9 mouse cellular contexts compared by ENCODE assay signal in genomic region chr3:107895194-107895719, GRCm38 (mm10). TPM values are rescaled to one million over a fixed set of nuclear protein-coding genes. Genes with fewer than 3 reads are reported as not detected.
DNase-seq lines count a peak whose midpoint lies in the region; ATAC-seq and TF ChIP-seq lines count a peak whose summit lies in the region.
"Had no signal": no experiment of that assay in that cellular context is flagged by ENCODE, and none has a peak within 500 bp of the region (broad histone marks: within the 10 kb centered on the region; RNA-seq: fewer than 3 reads in every experiment).

No protein-coding gene starts in this region.

- H3K9ac ChIP-seq in kidney, embryonic 16.5 days (replicated peaks; ENCODE audit: low read length) = peak overlapping the region; percentile 88
- peak overlapping the region; percentile 86 for H3K9ac ChIP-seq in embryonic facial prominence, embryonic 12.5 days
- H3K9ac ChIP-seq in intestine, embryonic 15.5 days = peak overlapping the region; percentile 80
- H3K9ac ChIP-seq in midbrain, postnatal 0 days (replicated peaks; ENCODE audit: low read length, poor library complexity, severe bottlenecking) = peak overlapping the region; percentile 85

- DNase-seq in kidney, postnatal 36 days = no peak
- no peak for DNase-seq in midbrain, postnatal 0 days (ENCODE audit: low spot score)
- DNase-seq in testis, postnatal 10 days (ENCODE audit: low spot score) = no peak
- no peak for DNase-seq in urinary bladder, adult 2 months (ENCODE audit: low spot score)
- DNase-seq in urinary bladder, postnatal 10 days (ENCODE audit: low spot score) = no peak

- no peak for TF ChIP-seq CTCF in midbrain, postnatal 0 days (IDR thresholded peaks at IDR 0.05)

- H3K4me1 ChIP-seq in kidney, embryonic 16.5 days (ENCODE audit: insufficient read depth, low read length) = peaks cover 12% of the 10 kb centered on the region
- peaks cover 8% of the 10 kb centered on the region; the same call in 1 of the 2 replicates for H3K4me1 ChIP-seq in embryonic facial prominence, embryonic 12.5 days
- H3K4me1 ChIP-seq in intestine, embryonic 15.5 days (replicated peaks) = peaks cover 7% of the 10 kb centered on the region
- peaks cover 2% of the 10 kb centered on the region; the same call in 1 of the 2 replicates for H3K4me1 ChIP-seq in midbrain, postnatal 0 days (ENCODE audit: insufficient read depth, low read length)

- no peak overlapping the region for H3K27ac ChIP-seq in kidney, embryonic 16.5 days (ENCODE audit: low read length)
- H3K27ac ChIP-seq in embryonic facial prominence, embryonic 12.5 days = no peak overlapping the region
- 0 out of 2 replicates have a peak overlapping the region, but pooled peaks have one; percentile 22 for H3K27ac ChIP-seq in intestine, embryonic 15.5 days
- no peak overlapping the region for H3K27ac ChIP-seq in midbrain, postnatal 0 days (ENCODE audit: low read depth, low read length)

- peak overlapping the region; percentile 84 for H3K4me2 ChIP-seq in kidney, embryonic 16.5 days (replicated peaks; ENCODE audit: low read depth, low read length)
- H3K4me2 ChIP-seq in embryonic facial prominence, embryonic 12.5 days (replicated peaks) = peak overlapping the region; percentile 76
- peak overlapping the region; percentile 90 for H3K4me2 ChIP-seq in intestine, embryonic 15.5 days (replicated peaks)
- peak overlapping the region; percentile 93 for H3K4me2 ChIP-seq in midbrain, postnatal 0 days (ENCODE audit: low read depth, low read length, poor library complexity, severe bottlenecking)

- no peaks in the 10 kb centered on the region for H3K36me3 ChIP-seq in kidney, embryonic 16.5 days (ENCODE audit: insufficient read depth, low read length)
- peaks cover 18% of the 10 kb centered on the region for H3K36me3 ChIP-seq in embryonic facial prominence, embryonic 12.5 days
- peaks cover 9% of the 10 kb centered on the region; the same call in 1 of the 2 replicates for H3K36me3 ChIP-seq in intestine, embryonic 15.5 days
- 0 out of 2 replicates have a peak, but pooled peaks cover 8% of the 10 kb centered on the region for H3K36me3 ChIP-seq in midbrain, postnatal 0 days (ENCODE audit: insufficient read depth, low read length)

- 7% methylated on average over 6 of the region's 6 CpGs for WGBS in kidney, embryonic 16.5 days
- WGBS in embryonic facial prominence, embryonic 12.5 days = 13% methylated on average over 6 of the region's 6 CpGs
- 5% methylated on average over 6 of the region's 6 CpGs for WGBS in intestine, embryonic 15.5 days
- WGBS in midbrain, postnatal 0 days = 8% methylated on average over 6 of the region's 6 CpGs

- no peaks in the 10 kb centered on the region for H3K9me3 ChIP-seq in kidney, embryonic 16.5 days (ENCODE audit: low read length)
- H3K9me3 ChIP-seq in embryonic facial prominence, embryonic 12.5 days = no peaks in the 10 kb centered on the region
- no peaks in the 10 kb centered on the region for H3K9me3 ChIP-seq in intestine, embryonic 15.5 days
- no peaks in the 10 kb centered on the region for H3K9me3 ChIP-seq in midbrain, postnatal 0 days (ENCODE audit: low read length)

- ATAC-seq in kidney, embryonic 16.5 days (ENCODE audit: low FRiP score, low TSS enrichment) = peak; percentile 12; the same call in 1 of the 2 replicates
- 0 out of 2 replicates have a peak, but pooled peaks have one; percentile 7 for ATAC-seq in embryonic facial prominence, embryonic 12.5 days (ENCODE audit: insufficient number of reproducible peaks, insufficient read depth, low FRiP score, low TSS enrichment)
- peak; percentile 40 for ATAC-seq in intestine, embryonic 15.5 days
- no peak for ATAC-seq in midbrain, postnatal 0 days (ENCODE audit: low FRiP score)

- peak overlapping the region; percentile 68 for H3K4me3 ChIP-seq in kidney, embryonic 16.5 days (ENCODE audit: low read length)
- peak overlapping the region; percentile 85 for H3K4me3 ChIP-seq in embryonic facial prominence, embryonic 12.5 days
- peak overlapping the region; percentile 67 for H3K4me3 ChIP-seq in intestine, embryonic 15.5 days (replicated peaks)
- H3K4me3 ChIP-seq in midbrain, postnatal 0 days (ENCODE audit: low read depth, low read length) = peak overlapping the region; percentile 79

- H3K27me3 ChIP-seq in kidney, embryonic 16.5 days (ENCODE audit: insufficient read depth, low read length) = no peaks in the 10 kb centered on the region
- H3K27me3 ChIP-seq in embryonic facial prominence, embryonic 12.5 days = no peaks in the 10 kb centered on the region
- no peaks in the 10 kb centered on the region for H3K27me3 ChIP-seq in intestine, embryonic 15.5 days (replicated peaks)
- no peaks in the 10 kb centered on the region for H3K27me3 ChIP-seq in midbrain, postnatal 0 days (ENCODE audit: insufficient read depth, low read length)

RNA-seq across cellular contexts. Expression of gene Gstm5, which starts 0.4 kb away (rescaled TPM):
- polyA plus RNA-seq in kidney, embryonic 16.5 days (2015; fragmentation: Nextera tagmentation; extraction: Ambion mirVana) = 170 and 171 TPM in 2 replicates
- 241 and 255 TPM in 2 replicates for polyA plus RNA-seq in embryonic facial prominence, embryonic 12.5 days (2016; fragmentation: Nextera tagmentation; extraction: Ambion mirVana)
- 173 and 186 TPM in 2 replicates for polyA plus RNA-seq in intestine, embryonic 15.5 days (2015; fragmentation: Nextera tagmentation; extraction: Ambion mirVana)
- 142 and 166 TPM in 2 replicates for total RNA-seq in midbrain, postnatal 0 days (2014; rRNA removed)
- 316 and 320 TPM in 2 replicates for polyA plus RNA-seq in midbrain, postnatal 0 days (2015; fragmentation: Nextera tagmentation; extraction: Ambion mirVana)
- 59.8 and 62.7 TPM in 2 replicates for polyA plus RNA-seq in urinary bladder, adult 2 months (2012; rRNA removed)

RNA-seq across cellular contexts. Expression of gene Eps8l3, which starts 18.2 kb away (rescaled TPM):
- polyA plus RNA-seq in kidney, embryonic 16.5 days (2015; fragmentation: Nextera tagmentation; extraction: Ambion mirVana) = not detected in 2 replicates
- not detected in 2 replicates for polyA plus RNA-seq in embryonic facial prominence, embryonic 12.5 days (2016; fragmentation: Nextera tagmentation; extraction: Ambion mirVana)
- polyA plus RNA-seq in intestine, embryonic 15.5 days (2015; fragmentation: Nextera tagmentation; extraction: Ambion mirVana) = 164 and 180 TPM in 2 replicates
- not detected in 2 replicates for total RNA-seq in midbrain, postnatal 0 days (2014; rRNA removed)
- polyA plus RNA-seq in midbrain, postnatal 0 days (2015; fragmentation: Nextera tagmentation; extraction: Ambion mirVana) = not detected in 2 replicates
- not detected in 2 replicates for polyA plus RNA-seq in urinary bladder, adult 2 months (2012; rRNA removed)
- total RNA-seq: left cerebral cortex, postnatal 25 days had no signal

RNA-seq across cellular contexts. Expression of gene Gstm7, which starts 36.4 kb away (rescaled TPM):
- polyA plus RNA-seq in kidney, embryonic 16.5 days (2015; fragmentation: Nextera tagmentation; extraction: Ambion mirVana) = 16.7 and 16.9 TPM in 2 replicates
- polyA plus RNA-seq in embryonic facial prominence, embryonic 12.5 days (2016; fragmentation: Nextera tagmentation; extraction: Ambion mirVana) = 36.9 and 39.5 TPM in 2 replicates
- polyA plus RNA-seq in intestine, embryonic 15.5 days (2015; fragmentation: Nextera tagmentation; extraction: Ambion mirVana) = 26.1 and 32.5 TPM in 2 replicates
- 28.5 and 36.4 TPM in 2 replicates for total RNA-seq in midbrain, postnatal 0 days (2014; rRNA removed)
- 38.3 and 38.9 TPM in 2 replicates for polyA plus RNA-seq in midbrain, postnatal 0 days (2015; fragmentation: Nextera tagmentation; extraction: Ambion mirVana)
- 2.7 and 5.1 TPM in 2 replicates for polyA plus RNA-seq in urinary bladder, adult 2 months (2012; rRNA removed)

RNA-seq across cellular contexts. Expression of gene Gstm6, which starts 48.3 kb away (rescaled TPM):
- polyA plus RNA-seq in kidney, embryonic 16.5 days (2015; fragmentation: Nextera tagmentation; extraction: Ambion mirVana) = 8.2 and 9.6 TPM in 2 replicates
- polyA plus RNA-seq in embryonic facial prominence, embryonic 12.5 days (2016; fragmentation: Nextera tagmentation; extraction: Ambion mirVana) = 10.9 and 12.7 TPM in 2 replicates
- 16.9 and 19.1 TPM in 2 replicates for polyA plus RNA-seq in intestine, embryonic 15.5 days (2015; fragmentation: Nextera tagmentation; extraction: Ambion mirVana)
- total RNA-seq in midbrain, postnatal 0 days (2014; rRNA removed) = 16.7 and 25.5 TPM in 2 replicates
- polyA plus RNA-seq in midbrain, postnatal 0 days (2015; fragmentation: Nextera tagmentation; extraction: Ambion mirVana) = 27.2 and 31.6 TPM in 2 replicates
- polyA plus RNA-seq in urinary bladder, adult 2 months (2012; rRNA removed) = 2.1 and 2.3 TPM in 2 replicates

Comparison
In these comparisons a context has a peak if more than half of its experiments do, and no peak if none do; other contexts are left out.
1. RNA of gene Eps8l3, which starts 18.2 kb away (polyA plus RNA-seq): 164 to 180 TPM in intestine, embryonic 15.5 days; not detected in kidney, embryonic 16.5 days, not detected in midbrain, postnatal 0 days, not detected in embryonic facial prominence, embryonic 12.5 days and not detected in urinary bladder, adult 2 months; every median in the first group is over 100 times any median in the second.
2. Peak in every context shown above with its lines, with median percentiles within 50 percentile points of each other: H3K4me2 ChIP-seq, H3K4me3 ChIP-seq and H3K9ac ChIP-seq.